Mouse (Mus musculus): ENCODE data around the gene Gm21962.

The Gm21962 gene

GRCm38 (mm10) chr3:137682911-137683806 lies 11.8 kb downstream of the Gm21962 start:
- Histone ChIP-seq H3K9me3 (ENCODE audit: low read length) (no peaks in the 10 kb centered on the region), H3K27me3 (ENCODE audit: insufficient read depth, low read length) (no peaks in the 10 kb centered on the region; the same call in 1 of the 2 replicates), H3K4me1 (replicated peaks; ENCODE audit: low read depth, low read length) (no peaks in the 10 kb centered on the region), H3K4me3 (replicated peaks; ENCODE audit: low read length) (no peak overlapping the region), H3K36me3 (ENCODE audit: insufficient read depth, low read length) (no peaks in the 10 kb centered on the region)
- TF ChIP-seq NANOG (IDR thresholded peaks at IDR 0.05; ENCODE audit: borderline replicate concordance, low read length) = no peak
- no peak for TF ChIP-seq CTCF (conservative IDR thresholded peaks at IDR 0.05; ENCODE audit: low read length)
- no peak for TF ChIP-seq POU5F1 (IDR thresholded peaks at IDR 0.05; ENCODE audit: borderline replicate concordance, low read length)

GRCm38 (mm10) chr3:137683807-137684403 lies 12.6 kb downstream of the Gm21962 start:
- Histone ChIP-seq H3K36me3 (ENCODE audit: insufficient read depth, low read length) (no peaks in the 10 kb centered on the region), H3K4me1 (replicated peaks; ENCODE audit: low read depth, low read length) (no peaks in the 10 kb centered on the region), H3K27me3 (ENCODE audit: insufficient read depth, low read length) (no peaks in the 10 kb centered on the region; the same call in 1 of the 2 replicates), H3K4me3 (replicated peaks; ENCODE audit: low read length) (no peak overlapping the region), H3K9me3 (ENCODE audit: low read length) (no peaks in the 10 kb centered on the region)
- TF ChIP-seq POU5F1 (IDR thresholded peaks at IDR 0.05; ENCODE audit: borderline replicate concordance, low read length) (no peak), CTCF (conservative IDR thresholded peaks at IDR 0.05; ENCODE audit: low read length) (no peak), NANOG (IDR thresholded peaks at IDR 0.05; ENCODE audit: borderline replicate concordance, low read length) (no peak)

GRCm38 (mm10) chr3:137686932-137687331 lies 15.6 kb downstream of the Gm21962 start:
- H3K4me1 ChIP-seq (replicated peaks; ENCODE audit: low read depth, low read length) = no peaks in the 10 kb centered on the region
- H3K36me3 ChIP-seq (ENCODE audit: insufficient read depth, low read length) = no peaks in the 10 kb centered on the region
- no peaks in the 10 kb centered on the region for H3K27me3 ChIP-seq (ENCODE audit: insufficient read depth, low read length)
- no peak overlapping the region for H3K4me3 ChIP-seq (replicated peaks; ENCODE audit: low read length)
- no peaks in the 10 kb centered on the region for H3K9me3 ChIP-seq (ENCODE audit: low read length)
- TF ChIP-seq POU5F1 (IDR thresholded peaks at IDR 0.05; ENCODE audit: borderline replicate concordance, low read length) (no peak), CTCF (conservative IDR thresholded peaks at IDR 0.05; ENCODE audit: low read length) (no peak)

- Histone ChIP-seq H3K4me1 (replicated peaks; ENCODE audit: low read depth, low read length) (no peaks in the 10 kb centered on the region), H3K36me3 (ENCODE audit: insufficient read depth, low read length) (no peaks in the 10 kb centered on the region), H3K27me3 (ENCODE audit: insufficient read depth, low read length) (no peaks in the 10 kb centered on the region), H3K4me3 (replicated peaks; ENCODE audit: low read length) (no peak overlapping the region), H3K9me3 (ENCODE audit: low read length) (no peaks in the 10 kb centered on the region)
- no peak for TF ChIP-seq POU5F1 (IDR thresholded peaks at IDR 0.05; ENCODE audit: borderline replicate concordance, low read length)
- no peak for TF ChIP-seq NANOG (IDR thresholded peaks at IDR 0.05; ENCODE audit: borderline replicate concordance, low read length)
- no peak for TF ChIP-seq CTCF (conservative IDR thresholded peaks at IDR 0.05; ENCODE audit: low read length)
Observed at GRCm38 (mm10) chr3:137691503-137691902, 20.2 kb downstream of the Gm21962 start.

GRCm38 (mm10) chr3:137715946-137716345 lies 44.6 kb downstream of the Gm21962 start:
- Histone ChIP-seq H3K4me1 (replicated peaks; ENCODE audit: low read depth, low read length) (no peaks in the 10 kb centered on the region), H3K27me3 (ENCODE audit: insufficient read depth, low read length) (no peaks in the 10 kb centered on the region), H3K36me3 (ENCODE audit: insufficient read depth, low read length) (no peaks in the 10 kb centered on the region), H3K9me3 (ENCODE audit: low read length) (no peaks in the 10 kb centered on the region), H3K4me3 (replicated peaks; ENCODE audit: low read length) (no peak overlapping the region)
- no peak for TF ChIP-seq POU5F1 (IDR thresholded peaks at IDR 0.05; ENCODE audit: borderline replicate concordance, low read length)
- no peak for TF ChIP-seq CTCF (conservative IDR thresholded peaks at IDR 0.05; ENCODE audit: low read length)
- no peak for TF ChIP-seq NANOG (IDR thresholded peaks at IDR 0.05; ENCODE audit: borderline replicate concordance, low read length)

- Histone ChIP-seq H3K27me3 (ENCODE audit: insufficient read depth, low read length) (no peaks in the 10 kb centered on the region), H3K36me3 (ENCODE audit: insufficient read depth, low read length) (no peaks in the 10 kb centered on the region), H3K4me1 (replicated peaks; ENCODE audit: low read depth, low read length) (no peaks in the 10 kb centered on the region), H3K9me3 (ENCODE audit: low read length) (no peaks in the 10 kb centered on the region), H3K4me3 (replicated peaks; ENCODE audit: low read length) (no peak overlapping the region)
- TF ChIP-seq CTCF (conservative IDR thresholded peaks at IDR 0.05; ENCODE audit: low read length) (no peak), POU5F1 (IDR thresholded peaks at IDR 0.05; ENCODE audit: borderline replicate concordance, low read length) (no peak), NANOG (IDR thresholded peaks at IDR 0.05; ENCODE audit: borderline replicate concordance, low read length) (no peak)
Observed at GRCm38 (mm10) chr3:137716573-137717157, 45.3 kb downstream of the Gm21962 start.

Measured in E14TG2a.4 (cell line).